Mouse (Mus musculus) telencephalon, adult 2 months (tissue): ENCODE data around the gene Ppp1r14a.

Experiments
- DNase-seq: peaks from one replicate; pipeline ENCODE4 v3.0.0-alpha.2; 2011; ENCODE audit warnings: low read depth, low spot score

The Ppp1r14a gene

GRCm38 (mm10) chr7:29328984-29329383, 39.9 kb downstream of the Ppp1r14a start:
- no peak for DNase-seq

GRCm38 (mm10) chr7:29334156-29334555, 45.0 kb downstream of the Ppp1r14a start:
- no peak for DNase-seq

GRCm38 (mm10) chr7:29335276-29335675, 46.2 kb downstream of the Ppp1r14a start:
- no peak for DNase-seq

- no peak for DNase-seq
These were observed 46.9 kb downstream of the Ppp1r14a start for GRCm38 (mm10) chr7:29335841-29336671.

GRCm38 (mm10) chr7:29336795-29337319, 47.7 kb downstream of the Ppp1r14a start:
- no peak for DNase-seq

GRCm38 (mm10) chr7:29337766-29338165, 48.7 kb downstream of the Ppp1r14a start:
- DNase-seq, result no peak

- no peak for DNase-seq
These were observed 49.3 kb downstream of the Ppp1r14a start for GRCm38 (mm10) chr7:29338351-29338919.

GRCm38 (mm10) chr7:29338984-29339679, 50.0 kb downstream of the Ppp1r14a start:
- DNase-seq, result no peak

- DNase-seq, result no peak
These were observed 51.1 kb downstream of the Ppp1r14a start for GRCm38 (mm10) chr7:29340247-29340646.

- DNase-seq, result no peak
These were observed 51.7 kb downstream of the Ppp1r14a start for GRCm38 (mm10) chr7:29340838-29341237.

- no peak for DNase-seq
These were observed 52.6 kb downstream of the Ppp1r14a start for GRCm38 (mm10) chr7:29341722-29342121.

- no peak for DNase-seq
These were observed 53.5 kb downstream of the Ppp1r14a start for GRCm38 (mm10) chr7:29342489-29343092.
